Mouse (Mus musculus) ES-Bruce4 (cell line): ENCODE data around the gene Procr.

Source experiments
- CTCF ChIP-seq: IDR thresholded peaks from one replicate; pipeline ENCODE4 v1.8.1; 2011; ENCODE audit warnings: low read depth, low read length
- POLR2A ChIP-seq: IDR thresholded peaks from one replicate; pipeline ENCODE4 v1.8.1; 2011; ENCODE audit warnings: low read length; ENCODE audit not compliant: insufficient read depth

- TF ChIP-seq POLR2A (no peak), CTCF (no peak)
Observed at GRCm38 (mm10) chr2:155724036-155724435, 26.9 kb upstream of the Procr start.
